Mouse (Mus musculus): Measurements from ENCODE around the gene Carm1. TPM values are rescaled to one million over a fixed set of nuclear protein-coding genes. Genes with fewer than 3 reads are reported as not detected.
"Not testable (repeated sequence)": the region's sequence is repeated elsewhere in the genome, so short reads cannot be mapped to it uniquely, and the experiment has no call there.

Gene Carm1
- total RNA-seq (2015; ENCODE audit: low replicate concordance): 35.7 and 90.5 TPM in 2 replicates
- total RNA-seq (2017; ENCODE audit: low replicate concordance): 51.5 and 54.9 TPM in 2 replicates

- no peak for ATAC-seq (replicated peaks; ENCODE audit: low FRiP score, poor library complexity, severe bottlenecking)
Measured at GRCm38 (mm10) chr9:21546789-21547074, at the start of gene Carm1. Gene Carm1, plus strand, starts transcription at chr9:21546894.

GRCm38 (mm10) chr9:21497050-21497542, 49.6 kb upstream of the Carm1 start:
- no peak for ATAC-seq (replicated peaks; ENCODE audit: low FRiP score, poor library complexity, severe bottlenecking)

- no peak for ATAC-seq (replicated peaks; ENCODE audit: low FRiP score, poor library complexity, severe bottlenecking)
Measured at GRCm38 (mm10) chr9:21497664-21498063, 49.0 kb upstream of the Carm1 start.

- ATAC-seq (replicated peaks; ENCODE audit: low FRiP score, poor library complexity, severe bottlenecking): no peak
Measured at GRCm38 (mm10) chr9:21498284-21498902, 48.3 kb upstream of the Carm1 start.

GRCm38 (mm10) chr9:21503352-21503751, 43.3 kb upstream of the Carm1 start:
- ATAC-seq (replicated peaks; ENCODE audit: low FRiP score, poor library complexity, severe bottlenecking): no peak

- ATAC-seq (replicated peaks; ENCODE audit: low FRiP score, poor library complexity, severe bottlenecking): no peak
Measured at GRCm38 (mm10) chr9:21505767-21506166, 40.9 kb upstream of the Carm1 start.

- no peak for ATAC-seq (replicated peaks; ENCODE audit: low FRiP score, poor library complexity, severe bottlenecking)
Measured at GRCm38 (mm10) chr9:21507753-21508430, 38.8 kb upstream of the Carm1 start.

GRCm38 (mm10) chr9:21508871-21509404, 37.8 kb upstream of the Carm1 start:
- no peak for ATAC-seq (replicated peaks; ENCODE audit: low FRiP score, poor library complexity, severe bottlenecking)

- peak; percentile 83 for ATAC-seq (replicated peaks; ENCODE audit: low FRiP score, poor library complexity, severe bottlenecking)
Measured at GRCm38 (mm10) chr9:21509772-21510688, 36.7 kb upstream of the Carm1 start, which contains the start of gene Tmed1. Gene Tmed1, minus strand, starts transcription at chr9:21510252.

- no peak for ATAC-seq (replicated peaks; ENCODE audit: low FRiP score, poor library complexity, severe bottlenecking)
Measured at GRCm38 (mm10) chr9:21510689-21511015, 36.0 kb upstream of the Carm1 start.

- ATAC-seq (replicated peaks; ENCODE audit: low FRiP score, poor library complexity, severe bottlenecking): no peak
Measured at GRCm38 (mm10) chr9:21511052-21511451, 35.6 kb upstream of the Carm1 start.

GRCm38 (mm10) chr9:21513466-21513865, 33.2 kb upstream of the Carm1 start:
- no peak for ATAC-seq (replicated peaks; ENCODE audit: low FRiP score, poor library complexity, severe bottlenecking)

GRCm38 (mm10) chr9:21517947-21518495, 28.7 kb upstream of the Carm1 start:
- ATAC-seq (replicated peaks; ENCODE audit: low FRiP score, poor library complexity, severe bottlenecking): no peak

- ATAC-seq (replicated peaks; ENCODE audit: low FRiP score, poor library complexity, severe bottlenecking): not testable (repeated sequence)
Measured at GRCm38 (mm10) chr9:21518690-21519089, 28.0 kb upstream of the Carm1 start.

GRCm38 (mm10) chr9:21525142-21525936, 21.4 kb upstream of the Carm1 start:
- no peak for ATAC-seq (replicated peaks; ENCODE audit: low FRiP score, poor library complexity, severe bottlenecking)

GRCm38 (mm10) chr9:21525937-21526633, 20.6 kb upstream of the Carm1 start, which contains the start of gene AB124611:
Gene AB124611, plus strand, starts transcription at chr9:21526176.
- ATAC-seq (replicated peaks; ENCODE audit: low FRiP score, poor library complexity, severe bottlenecking): no peak

- ATAC-seq (replicated peaks; ENCODE audit: low FRiP score, poor library complexity, severe bottlenecking): no peak
Measured at GRCm38 (mm10) chr9:21526634-21526944, 20.1 kb upstream of the Carm1 start.

- ATAC-seq (replicated peaks; ENCODE audit: low FRiP score, poor library complexity, severe bottlenecking): no peak
Measured at GRCm38 (mm10) chr9:21527100-21527801, 19.4 kb upstream of the Carm1 start.
